Mouse (Mus musculus) heart, embryonic 10.5 days (tissue): ENCODE results near the gene Uvssa. TPM values are rescaled to one million over a fixed set of nuclear protein-coding genes. Genes with fewer than 3 reads are reported as not detected.

Experiments
- polyA plus RNA-seq: library from polyadenylated mRNA; unstranded; fragments of >200 nt; fragmentation: Nextera tagmentation; extraction: Ambion mirVana; gene quantifications from 2 replicates; pipeline ENCODE4 v1.2.1, GENCODE M21; 2016

Uvssa gene
- polyA plus RNA-seq, 1 experiment from 2014 or later, result 5.1 TPM

Other genes starting within 250 kb of the Uvssa start
- 16.9 and 27.0 TPM in 2 replicates for gene Spon2, start 160.1 kb upstream of the Uvssa start, polyA plus RNA-seq
- gene Ctbp1, start 103.6 kb upstream of the Uvssa start, polyA plus RNA-seq, result 280 and 331 TPM in 2 replicates
- gene Maea, start 43.0 kb upstream of the Uvssa start, polyA plus RNA-seq, result 140 and 156 TPM in 2 replicates
- not detected in 2 replicates for gene Nkx1-1, start 55.4 kb downstream of the Uvssa start, polyA plus RNA-seq